20 mouse cellular contexts compared by ENCODE assay signal in the genomic region with DNA sequence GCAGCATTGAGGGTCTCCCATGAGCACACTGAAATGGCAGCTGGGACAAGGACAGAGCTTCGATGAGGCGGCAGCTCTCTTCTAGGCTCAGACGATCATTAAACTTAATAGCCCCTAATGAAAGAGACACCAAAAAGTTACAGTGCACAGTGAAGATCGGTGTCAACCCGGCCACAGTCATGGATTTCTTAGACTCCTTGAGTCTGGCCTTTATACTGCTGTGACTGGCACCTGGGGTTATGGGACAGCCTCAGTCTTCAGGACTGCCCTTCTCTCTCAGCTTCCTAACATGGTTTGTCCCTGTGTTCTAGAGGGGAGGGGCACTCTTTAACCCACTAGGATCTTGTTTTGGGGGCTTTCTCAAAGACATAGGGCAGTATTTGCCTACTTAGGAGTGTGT. TPM values are rescaled to one million over a fixed set of nuclear protein-coding genes. Genes with fewer than 3 reads are reported as not detected.
DNase-seq lines count a peak whose midpoint lies in the region; ATAC-seq and TF ChIP-seq lines count a peak whose summit lies in the region.
"Had no signal": no experiment of that assay in that cellular context is flagged by ENCODE, and none has a peak within 500 bp of the region (broad histone marks: within the 10 kb centered on the region; RNA-seq: fewer than 3 reads in every experiment).

No protein-coding gene starts in this region.

- no peak for DNase-seq in kidney, adult 11 months
- DNase-seq in kidney, postnatal 0 days (ENCODE audit: low spot score), result peak; percentile 32
- no peak for DNase-seq in kidney, postnatal 36 days
- no peak for DNase-seq in Muller cell, postnatal 12 days (ENCODE audit: inconsistent ontology term)
- DNase-seq: adrenal gland, adult 8-10 months; adrenal gland, postnatal 14 days; adrenal gland, postnatal 36 days; cerebellum, adult 11-12 months; cerebellum, adult 2 months; cerebellum, adult 9-10 months; cerebellum, postnatal 10 days; cerebellum, postnatal 25 days had no signal

- H3K9ac ChIP-seq in kidney, embryonic 15.5 days, result no peak overlapping the region
- H3K9ac ChIP-seq in kidney, postnatal 0 days (ENCODE audit: low read depth, low read length), result no peak overlapping the region
- no peak overlapping the region for H3K9ac ChIP-seq in limb, embryonic 12.5 days (replicated peaks)
- H3K9ac ChIP-seq: embryonic facial prominence, embryonic 12.5 days; forebrain, embryonic 13.5 days; forebrain, embryonic 15.5 days had no signal

- ATAC-seq in kidney, embryonic 15.5 days (replicated peaks; ENCODE audit: low FRiP score), result peak; percentile 65
- no peak for ATAC-seq in kidney, postnatal 0 days (replicated peaks; ENCODE audit: low FRiP score, low read depth)
- ATAC-seq in limb, embryonic 12.5 days (ENCODE audit: insufficient number of reproducible peaks, insufficient read depth, low FRiP score, low TSS enrichment, low read depth), result no peak
- ATAC-seq: activated CD4-positive, CD25-positive, alpha-beta regulatory T cell, adult 4 months; forebrain, embryonic 13.5 days; forebrain, embryonic 15.5 days; Patski had no signal

- H3K4me1 ChIP-seq in kidney, embryonic 15.5 days, result peaks cover 24% of the 10 kb centered on the region
- no peaks in the 10 kb centered on the region for H3K4me1 ChIP-seq in kidney, postnatal 0 days (replicated peaks; ENCODE audit: insufficient read depth, low read length)
- H3K4me1 ChIP-seq in limb, embryonic 12.5 days (replicated peaks), result peaks cover 34% of the 10 kb centered on the region
- H3K4me1 ChIP-seq: forebrain, embryonic 13.5 days; forebrain, embryonic 15.5 days had no signal

- H3K27me3 ChIP-seq in kidney, embryonic 15.5 days, result no peaks in the 10 kb centered on the region
- H3K27me3 ChIP-seq in kidney, postnatal 0 days (ENCODE audit: insufficient read depth, low read length), result no peaks in the 10 kb centered on the region
- H3K27me3 ChIP-seq in limb, embryonic 12.5 days, result no peaks in the 10 kb centered on the region
- H3K27me3 ChIP-seq: embryonic facial prominence, embryonic 12.5 days; forebrain, embryonic 13.5 days; forebrain, embryonic 15.5 days; Patski had no signal

- peaks cover 5% of the 10 kb centered on the region; the same call in 1 of the 2 replicates for H3K36me3 ChIP-seq in kidney, embryonic 15.5 days
- H3K36me3 ChIP-seq in kidney, postnatal 0 days (ENCODE audit: insufficient read depth, low read length), result peaks cover 7% of the 10 kb centered on the region; the same call in 1 of the 2 replicates
- no peaks in the 10 kb centered on the region; the same call in 1 of the 2 replicates for H3K36me3 ChIP-seq in limb, embryonic 12.5 days
- H3K36me3 ChIP-seq: embryonic facial prominence, embryonic 10.5 days had no signal

- H3K4me3 ChIP-seq in kidney, embryonic 15.5 days (replicated peaks), result no peak overlapping the region
- no peak overlapping the region for H3K4me3 ChIP-seq in kidney, postnatal 0 days (replicated peaks; ENCODE audit: low read depth, low read length)
- no peak overlapping the region for H3K4me3 ChIP-seq in limb, embryonic 12.5 days (replicated peaks)
- H3K4me3 ChIP-seq: embryonic facial prominence, embryonic 10.5 days; embryonic facial prominence, embryonic 12.5 days; forebrain, embryonic 13.5 days; forebrain, embryonic 15.5 days had no signal

- H3K9me3 ChIP-seq in kidney, embryonic 15.5 days (replicated peaks), result no peaks in the 10 kb centered on the region
- H3K9me3 ChIP-seq in kidney, postnatal 0 days (replicated peaks; ENCODE audit: low read length), result no peaks in the 10 kb centered on the region
- H3K9me3 ChIP-seq in limb, embryonic 12.5 days, result no peaks in the 10 kb centered on the region
- H3K9me3 ChIP-seq: embryonic facial prominence, embryonic 10.5 days; embryonic facial prominence, embryonic 12.5 days; forebrain, embryonic 13.5 days; forebrain, embryonic 15.5 days had no signal

- 24% methylated on average over 5 of the region's 5 CpGs for WGBS in kidney, embryonic 15.5 days
- 27% methylated on average over 5 of the region's 5 CpGs for WGBS in kidney, postnatal 0 days
- 30% methylated on average over 5 of the region's 5 CpGs for WGBS in limb, embryonic 12.5 days

- no peak for TF ChIP-seq CTCF in kidney, postnatal 0 days (IDR thresholded peaks at IDR 0.05; ENCODE audit: low read depth)

- no peak overlapping the region for H3K4me2 ChIP-seq in kidney, embryonic 15.5 days
- no peak overlapping the region for H3K4me2 ChIP-seq in kidney, postnatal 0 days (ENCODE audit: low read length)
- H3K4me2 ChIP-seq in limb, embryonic 12.5 days, result no peak overlapping the region
- H3K4me2 ChIP-seq: embryonic facial prominence, embryonic 12.5 days; forebrain, embryonic 13.5 days; forebrain, embryonic 15.5 days had no signal

- H3K27ac ChIP-seq in kidney, embryonic 15.5 days, result no peak overlapping the region
- H3K27ac ChIP-seq in kidney, postnatal 0 days, result no peak overlapping the region
- H3K27ac ChIP-seq in limb, embryonic 12.5 days, result peak overlapping the region; percentile 50; the same call in 1 of the 2 replicates
- H3K27ac ChIP-seq: embryonic facial prominence, embryonic 10.5 days; embryonic facial prominence, embryonic 12.5 days; forebrain, embryonic 13.5 days; forebrain, embryonic 15.5 days had no signal

RNA-seq across cellular contexts. Expression of a gene that starts 18.3 kb away (rescaled TPM):
- polyA plus RNA-seq in kidney, embryonic 15.5 days (2015; fragmentation: Nextera tagmentation; extraction: Ambion mirVana), result 98.7 and 105 TPM in 2 replicates
- 76.0 and 82.0 TPM in 2 replicates for polyA plus RNA-seq in kidney, postnatal 0 days (2015; fragmentation: Nextera tagmentation; extraction: Ambion mirVana)
- polyA plus RNA-seq in limb, embryonic 12.5 days (2016; fragmentation: Nextera tagmentation; extraction: Ambion mirVana), result 80.6 and 83.3 TPM in 2 replicates

RNA-seq across cellular contexts. Expression of a gene that starts 32.8 kb away (rescaled TPM):
- 8.7 and 9.6 TPM in 2 replicates for polyA plus RNA-seq in kidney, embryonic 15.5 days (2015; fragmentation: Nextera tagmentation; extraction: Ambion mirVana)
- polyA plus RNA-seq in kidney, postnatal 0 days (2015; fragmentation: Nextera tagmentation; extraction: Ambion mirVana), result 7.1 and 7.3 TPM in 2 replicates
- polyA plus RNA-seq in limb, embryonic 12.5 days (2016; fragmentation: Nextera tagmentation; extraction: Ambion mirVana), result 10.9 and 11.1 TPM in 2 replicates

RNA-seq across cellular contexts. Expression of a gene that starts 50.7 kb away (rescaled TPM):
- 59.5 and 65.4 TPM in 2 replicates for polyA plus RNA-seq in kidney, embryonic 15.5 days (2015; fragmentation: Nextera tagmentation; extraction: Ambion mirVana)
- 79.6 and 87.7 TPM in 2 replicates for polyA plus RNA-seq in kidney, postnatal 0 days (2015; fragmentation: Nextera tagmentation; extraction: Ambion mirVana)
- polyA plus RNA-seq in limb, embryonic 12.5 days (2016; fragmentation: Nextera tagmentation; extraction: Ambion mirVana), result 58.6 and 62.8 TPM in 2 replicates

RNA-seq across cellular contexts. Expression of a gene that starts 50.8 kb away (rescaled TPM):
- polyA plus RNA-seq in kidney, embryonic 15.5 days (2015; fragmentation: Nextera tagmentation; extraction: Ambion mirVana), result 2.8 and 3.4 TPM in 2 replicates
- polyA plus RNA-seq in kidney, postnatal 0 days (2015; fragmentation: Nextera tagmentation; extraction: Ambion mirVana), result 3.5 TPM in 2 replicates
- polyA plus RNA-seq in limb, embryonic 12.5 days (2016; fragmentation: Nextera tagmentation; extraction: Ambion mirVana), result 0.97 and 1.1 TPM in 2 replicates

RNA-seq across cellular contexts. Expression of a gene that starts 60.0 kb away (rescaled TPM):
- 15.9 and 18.8 TPM in 2 replicates for polyA plus RNA-seq in kidney, embryonic 15.5 days (2015; fragmentation: Nextera tagmentation; extraction: Ambion mirVana)
- polyA plus RNA-seq in kidney, postnatal 0 days (2015; fragmentation: Nextera tagmentation; extraction: Ambion mirVana), result 5.6 and 6.1 TPM in 2 replicates
- polyA plus RNA-seq in limb, embryonic 12.5 days (2016; fragmentation: Nextera tagmentation; extraction: Ambion mirVana), result 17.0 and 17.8 TPM in 2 replicates
- polyA plus RNA-seq: activated CD4-positive, CD25-positive, alpha-beta regulatory T cell, adult 4 months had no signal
